ENCODE assay signal across 7 mouse cellular contexts in the genomic region with DNA sequence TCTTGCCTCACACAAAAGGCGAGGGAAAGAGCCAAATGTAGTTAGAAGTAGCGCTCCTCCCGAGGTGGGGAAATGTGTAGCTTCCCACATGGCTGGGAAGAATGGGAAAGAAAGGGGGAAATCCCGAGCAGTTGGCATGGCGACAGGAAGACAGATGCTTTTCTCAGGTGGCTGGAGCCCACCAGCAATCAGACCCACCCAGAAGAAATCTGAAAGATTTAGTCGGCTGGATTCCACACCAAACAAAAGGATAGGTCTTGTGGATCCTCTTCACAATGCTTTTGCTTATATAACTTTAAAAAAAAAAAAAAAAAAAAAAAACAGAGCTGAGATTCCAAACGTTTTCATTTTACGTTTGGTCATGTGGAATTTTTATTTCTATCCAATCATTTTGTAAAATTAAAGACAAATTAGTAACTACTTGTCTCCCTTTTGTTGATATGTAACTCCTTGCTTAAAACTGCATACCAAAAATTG. TPM values are rescaled to one million over a fixed set of nuclear protein-coding genes. Genes with fewer than 3 reads are reported as not detected.
DNase-seq lines count a peak whose midpoint lies in the region; ATAC-seq and TF ChIP-seq lines count a peak whose summit lies in the region.

No protein-coding gene starts in this region.

- peak overlapping the region; percentile 94 for H3K27ac ChIP-seq in left cerebral cortex, adult 2 months
- H3K27ac ChIP-seq in embryonic facial prominence, embryonic 14.5 days (replicated peaks; ENCODE audit: low read depth, low read length) = peak overlapping the region; percentile 94
- H3K27ac ChIP-seq in hindbrain, embryonic 14.5 days = peak overlapping the region; percentile 99
- peak overlapping the region; percentile 95 for H3K27ac ChIP-seq in midbrain, postnatal 0 days (ENCODE audit: low read depth, low read length)

- no peaks in the 10 kb centered on the region for H3K9me3 ChIP-seq in embryonic facial prominence, embryonic 14.5 days (ENCODE audit: control insufficient read depth, low read length)
- no peaks in the 10 kb centered on the region for H3K9me3 ChIP-seq in hindbrain, embryonic 14.5 days (ENCODE audit: control insufficient read depth, low read length)
- H3K9me3 ChIP-seq in midbrain, postnatal 0 days (ENCODE audit: low read length) = no peaks in the 10 kb centered on the region

- no peak for DNase-seq in left cerebral cortex, adult 2 months (ENCODE audit: extremely low spot score in 1 of 2, low spot score in 2 of 2)
- no peak for DNase-seq in left cerebral cortex, postnatal 14 days (ENCODE audit: low spot score in 2 of 2)
- DNase-seq in embryonic facial prominence, embryonic 14.5 days (ENCODE audit: low spot score) = peak; percentile 46
- no peak for DNase-seq in hindbrain, embryonic 14.5 days (ENCODE audit: low spot score)
- peak; percentile 82 for DNase-seq in midbrain, postnatal 0 days (ENCODE audit: low spot score)
- no peak for DNase-seq in T-cell, adult 2 months (ENCODE audit: low spot score)
- no peak for DNase-seq in urinary bladder, postnatal 14 days (ENCODE audit: low spot score)

- WGBS in embryonic facial prominence, embryonic 14.5 days = 6% methylated on average over 8 of the region's 8 CpGs
- 2% methylated on average over 8 of the region's 8 CpGs for WGBS in hindbrain, embryonic 14.5 days
- 2% methylated on average over 8 of the region's 8 CpGs for WGBS in midbrain, postnatal 0 days

- H3K4me1 ChIP-seq in embryonic facial prominence, embryonic 14.5 days (ENCODE audit: control insufficient read depth, insufficient read depth, low read length) = peaks cover 34% of the 10 kb centered on the region
- peaks cover 36% of the 10 kb centered on the region for H3K4me1 ChIP-seq in hindbrain, embryonic 14.5 days (replicated peaks; ENCODE audit: control insufficient read depth, insufficient read depth, low read length)
- H3K4me1 ChIP-seq in midbrain, postnatal 0 days (ENCODE audit: insufficient read depth, low read length) = peaks cover 21% of the 10 kb centered on the region

- intact Hi-C loops in left cerebral cortex, adult 2 months (cut with DNase I) = loop anchor here (1.0 to 5.0 kb wide), 2 partner anchors 10 to 60 kb away; partner anchors contain the start of gene Gng2
- intact Hi-C loops in left cerebral cortex, postnatal 14 days (cut with DNase I) = no loop called here

- H3K36me3 ChIP-seq in embryonic facial prominence, embryonic 14.5 days (ENCODE audit: control insufficient read depth, insufficient read depth, low read length) = no peaks in the 10 kb centered on the region
- no peaks in the 10 kb centered on the region for H3K36me3 ChIP-seq in hindbrain, embryonic 14.5 days (replicated peaks; ENCODE audit: control insufficient read depth, insufficient read depth)
- H3K36me3 ChIP-seq in midbrain, postnatal 0 days (ENCODE audit: insufficient read depth, low read length) = no peaks in the 10 kb centered on the region

- peak; percentile 27; the same call in 1 of the 2 replicates for ATAC-seq in embryonic facial prominence, embryonic 14.5 days (ENCODE audit: low read depth)
- peak; percentile 74 for ATAC-seq in hindbrain, embryonic 14.5 days (ENCODE audit: low FRiP score)
- ATAC-seq in midbrain, postnatal 0 days (ENCODE audit: low FRiP score) = peak; percentile 60

- no peak for TF ChIP-seq CTCF in left cerebral cortex, adult 2 months (IDR thresholded peaks at IDR 0.05)
- no peak for TF ChIP-seq CTCF in midbrain, postnatal 0 days (IDR thresholded peaks at IDR 0.05)

- peak overlapping the region; percentile 60 for H3K9ac ChIP-seq in embryonic facial prominence, embryonic 14.5 days (ENCODE audit: low read depth, low read length)
- H3K9ac ChIP-seq in hindbrain, embryonic 14.5 days = peak overlapping the region; percentile 60
- H3K9ac ChIP-seq in midbrain, postnatal 0 days (replicated peaks; ENCODE audit: low read length, poor library complexity, severe bottlenecking) = peak overlapping the region; percentile 42; the same call in 1 of the 2 replicates

- H3K4me2 ChIP-seq in embryonic facial prominence, embryonic 14.5 days (ENCODE audit: low read depth, low read length) = peak overlapping the region; percentile 52
- H3K4me2 ChIP-seq in hindbrain, embryonic 14.5 days (replicated peaks) = peak overlapping the region; percentile 58
- peak overlapping the region; percentile 50 for H3K4me2 ChIP-seq in midbrain, postnatal 0 days (ENCODE audit: low read depth, low read length, poor library complexity, severe bottlenecking)

- H3K27me3 ChIP-seq in embryonic facial prominence, embryonic 14.5 days (replicated peaks; ENCODE audit: control insufficient read depth, insufficient read depth, low read length) = no peaks in the 10 kb centered on the region
- no peaks in the 10 kb centered on the region for H3K27me3 ChIP-seq in hindbrain, embryonic 14.5 days (ENCODE audit: control insufficient read depth, insufficient read depth, low read length)
- no peaks in the 10 kb centered on the region for H3K27me3 ChIP-seq in midbrain, postnatal 0 days (ENCODE audit: insufficient read depth, low read length)

- H3K4me3 ChIP-seq in left cerebral cortex, adult 2 months = peak overlapping the region; percentile 35; the same call in 1 of the 2 replicates
- peak overlapping the region; percentile 26 for H3K4me3 ChIP-seq in embryonic facial prominence, embryonic 14.5 days (ENCODE audit: low read depth, low read length)
- H3K4me3 ChIP-seq in hindbrain, embryonic 14.5 days (replicated peaks; ENCODE audit: low read length) = peak overlapping the region; percentile 18
- H3K4me3 ChIP-seq in midbrain, postnatal 0 days (ENCODE audit: low read depth, low read length) = peak overlapping the region; percentile 17

RNA-seq across cellular contexts. Expression of gene Gng2, which starts 10.0 kb away (rescaled TPM):
- total RNA-seq in left cerebral cortex, adult 2 months (2021) = 100 to 1,000 TPM; 195 to 206 TPM
- total RNA-seq in left cerebral cortex, postnatal 14 days (2021) = 100 to 1,000 TPM; 346 to 354 TPM
- 59.3 and 63.5 TPM in 2 replicates for polyA plus RNA-seq in embryonic facial prominence, embryonic 14.5 days (2014; fragmentation: Nextera tagmentation; extraction: Ambion mirVana)
- 362 and 393 TPM in 2 replicates for polyA plus RNA-seq in hindbrain, embryonic 14.5 days (2014; fragmentation: Nextera tagmentation; extraction: Ambion mirVana)
- total RNA-seq in midbrain, postnatal 0 days (2014; rRNA removed) = 419 and 439 TPM in 2 replicates
- 344 and 374 TPM in 2 replicates for polyA plus RNA-seq in midbrain, postnatal 0 days (2015; fragmentation: Nextera tagmentation; extraction: Ambion mirVana)

Comparison
In these comparisons a context has a peak if more than half of its experiments do, and no peak if none do; other contexts are left out.
1. DNase-seq: peak in embryonic facial prominence, embryonic 14.5 days (single experiment) and midbrain, postnatal 0 days (single experiment); none in left cerebral cortex, adult 2 months (0 of 2), left cerebral cortex, postnatal 14 days (0 of 2), hindbrain, embryonic 14.5 days (single experiment), T-cell, adult 2 months (single experiment) and urinary bladder, postnatal 14 days (single experiment).
2. Peak in every context shown above with its lines, with median percentiles within 50 percentile points of each other: H3K27ac ChIP-seq, H3K4me3 ChIP-seq, ATAC-seq, H3K4me2 ChIP-seq and H3K9ac ChIP-seq.